Comparison of ENCODE assay signal across 11 mouse cellular contexts in the genomic region with DNA sequence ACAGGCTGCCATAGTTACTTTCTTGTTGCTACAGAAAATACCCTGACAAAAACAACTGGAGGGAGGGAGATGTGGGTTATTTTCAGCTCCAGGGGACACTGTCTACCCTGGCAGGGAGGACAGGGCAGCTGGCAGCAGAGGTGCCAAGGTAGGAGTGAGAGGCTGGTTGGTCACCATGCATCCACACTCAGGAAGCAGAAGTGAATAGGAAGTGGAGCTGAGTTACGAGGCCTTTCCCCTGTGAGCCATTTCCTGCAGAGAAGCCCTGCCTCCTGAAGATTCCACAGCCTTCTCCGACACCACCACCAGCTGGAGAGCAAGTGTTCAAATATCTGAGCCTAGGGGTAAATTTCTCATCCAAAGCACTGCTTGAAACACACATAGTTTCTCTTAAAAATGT.
DNase-seq lines count a peak whose midpoint lies in the region; ATAC-seq and TF ChIP-seq lines count a peak whose summit lies in the region.
"Had no signal": no experiment of that assay in that cellular context is flagged by ENCODE, and none has a peak within 500 bp of the region (broad histone marks: within the 10 kb centered on the region; RNA-seq: fewer than 3 reads in every experiment).

No protein-coding gene starts in this region.

- H3K4me3 ChIP-seq in liver, adult 2 months (ENCODE audit: insufficient read depth, low read depth, low read length): no peak overlapping the region
- no peak overlapping the region for H3K4me3 ChIP-seq in liver, embryonic 12.5 days
- no peak overlapping the region for H3K4me3 ChIP-seq in kidney, embryonic 14.5 days (ENCODE audit: low read length)
- H3K4me3 ChIP-seq in megakaryocyte, embryonic 14.5 days (replicated peaks): peak overlapping the region; percentile 76
- H3K4me3 ChIP-seq in thymus, adult 2 months (ENCODE audit: control insufficient read depth, insufficient read depth, low read length): no peak overlapping the region
- H3K4me3 ChIP-seq: liver, embryonic 15.5 days had no signal

- no peaks in the 10 kb centered on the region for H3K9me3 ChIP-seq in liver, embryonic 12.5 days (replicated peaks)
- no peaks in the 10 kb centered on the region; the same call in 1 of the 2 replicates for H3K9me3 ChIP-seq in kidney, embryonic 14.5 days (ENCODE audit: control insufficient read depth, low read length)
- peaks cover 8% of the 10 kb centered on the region; the same call in 1 of the 2 replicates for H3K9me3 ChIP-seq in megakaryocyte, embryonic 14.5 days
- H3K9me3 ChIP-seq: liver, embryonic 15.5 days had no signal

- no peaks in the 10 kb centered on the region for H3K36me3 ChIP-seq in liver, adult 2 months (ENCODE audit: control insufficient read depth, insufficient read depth, low read length)
- no peaks in the 10 kb centered on the region for H3K36me3 ChIP-seq in liver, embryonic 12.5 days
- no peaks in the 10 kb centered on the region for H3K36me3 ChIP-seq in kidney, embryonic 14.5 days (ENCODE audit: control insufficient read depth, insufficient read depth, low read length)
- no peaks in the 10 kb centered on the region for H3K36me3 ChIP-seq in megakaryocyte, embryonic 14.5 days (replicated peaks; ENCODE audit: low read length)
- H3K36me3 ChIP-seq in thymus, adult 2 months (ENCODE audit: control insufficient read depth, insufficient read depth, low read length): no peaks in the 10 kb centered on the region
- H3K36me3 ChIP-seq: liver, embryonic 15.5 days had no signal

- no peak for DNase-seq in liver, adult 2 months (ENCODE audit: extremely low read depth, low read depth, low spot score)
- DNase-seq in heart, adult 9 months (ENCODE audit: low spot score in 2 of 2): peak; percentile 44 to 46
- no peak for DNase-seq in frontal cortex, adult 2 months (ENCODE audit: extremely low spot score in 1 of 2, low spot score in 1 of 2)
- DNase-seq in thymus, adult 2 months: no peak
- no peak for DNase-seq in thymus, adult 18-20 months
- DNase-seq: forebrain, postnatal 0 days; thymus, postnatal 14 days had no signal

- TF ChIP-seq CTCF in liver, adult 2 months (IDR thresholded peaks at IDR 0.05; ENCODE audit: low read depth, low read length): no peak
- no peak for TF ChIP-seq CTCF in thymus, adult 2 months (IDR thresholded peaks at IDR 0.05; ENCODE audit: borderline replicate concordance, control insufficient read depth, extremely low read depth, insufficient read depth, low read length, poor library complexity)

- no peak overlapping the region for H3K9ac ChIP-seq in liver, adult 2 months (ENCODE audit: low read depth, low read length)
- H3K9ac ChIP-seq in liver, embryonic 12.5 days: no peak overlapping the region
- H3K9ac ChIP-seq in kidney, embryonic 14.5 days (ENCODE audit: low read depth, low read length): no peak overlapping the region
- H3K9ac ChIP-seq: forebrain, postnatal 0 days; liver, embryonic 15.5 days had no signal

- H3K4me1 ChIP-seq in liver, adult 2 months (ENCODE audit: control insufficient read depth, insufficient read depth, low read length): 0 out of 2 replicates have a peak, but pooled peaks cover 3% of the 10 kb centered on the region
- 0 out of 2 replicates have a peak, but pooled peaks cover 4% of the 10 kb centered on the region for H3K4me1 ChIP-seq in liver, embryonic 12.5 days
- H3K4me1 ChIP-seq in kidney, embryonic 14.5 days (ENCODE audit: control insufficient read depth, insufficient read depth, low read length): 0 out of 2 replicates have a peak, but pooled peaks cover 2% of the 10 kb centered on the region
- H3K4me1 ChIP-seq in megakaryocyte, embryonic 14.5 days: peaks cover 20% of the 10 kb centered on the region
- H3K4me1 ChIP-seq in thymus, adult 2 months (replicated peaks; ENCODE audit: control insufficient read depth, insufficient read depth, low read length): peaks cover 3% of the 10 kb centered on the region
- H3K4me1 ChIP-seq: liver, embryonic 15.5 days had no signal

- H3K27ac ChIP-seq in liver, adult 2 months (replicated peaks; ENCODE audit: insufficient read depth, low read depth, low read length): peak overlapping the region; percentile 13; the same call in 1 of the 2 replicates
- H3K27ac ChIP-seq in liver, embryonic 12.5 days: no peak overlapping the region
- peak overlapping the region; percentile 19; the same call in 1 of the 2 replicates for H3K27ac ChIP-seq in kidney, embryonic 14.5 days (ENCODE audit: low read depth, low read length)
- H3K27ac ChIP-seq in thymus, adult 2 months (ENCODE audit: control insufficient read depth, insufficient read depth, low read length): no peak overlapping the region
- H3K27ac ChIP-seq: liver, embryonic 15.5 days had no signal

- no peak for TF ChIP-seq POLR2A in liver, adult 2 months (IDR thresholded peaks at IDR 0.05; ENCODE audit: extremely low read depth, insufficient read depth, low read length)
- no peak for TF ChIP-seq POLR2A in thymus, adult 2 months (IDR thresholded peaks at IDR 0.05; ENCODE audit: control insufficient read depth, extremely low read depth, insufficient read depth, low read length, poor library complexity)

- 61% methylated on average over 2 of the region's 2 CpGs for WGBS in liver, adult 2 months
- 41% methylated on average over 2 of the region's 2 CpGs for WGBS in liver, embryonic 12.5 days (ENCODE audit: insufficient replicate concordance)
- 51% methylated on average over 2 of the region's 2 CpGs for WGBS in kidney, embryonic 14.5 days
- 72% methylated on average over 2 of the region's 2 CpGs for WGBS in thymus, adult 2 months

- H3K79me2 ChIP-seq in liver, adult 2 months (ENCODE audit: control insufficient read depth, insufficient read depth, low read length): no peaks in the 10 kb centered on the region

- ATAC-seq in liver, embryonic 12.5 days: no peak
- no peak for ATAC-seq in kidney, embryonic 14.5 days (ENCODE audit: low FRiP score, low TSS enrichment)
- ATAC-seq: forebrain, postnatal 0 days had no signal

- no peaks in the 10 kb centered on the region for H3K27me3 ChIP-seq in liver, adult 2 months (ENCODE audit: control insufficient read depth, insufficient read depth, low read length)
- H3K27me3 ChIP-seq in liver, embryonic 12.5 days (replicated peaks): no peaks in the 10 kb centered on the region
- H3K27me3 ChIP-seq in kidney, embryonic 14.5 days (ENCODE audit: control insufficient read depth, insufficient read depth, low read length): no peaks in the 10 kb centered on the region
- H3K27me3 ChIP-seq in megakaryocyte, embryonic 14.5 days (replicated peaks): no peaks in the 10 kb centered on the region
- no peaks in the 10 kb centered on the region for H3K27me3 ChIP-seq in thymus, adult 2 months (ENCODE audit: control insufficient read depth, insufficient read depth, low read length)
- H3K27me3 ChIP-seq: liver, embryonic 15.5 days had no signal

- H3K4me2 ChIP-seq in liver, embryonic 12.5 days: no peak overlapping the region
- H3K4me2 ChIP-seq in kidney, embryonic 14.5 days (replicated peaks; ENCODE audit: low read depth, low read length): no peak overlapping the region
- H3K4me2 ChIP-seq: liver, embryonic 15.5 days had no signal

Comparison
In these comparisons a context has a peak if more than half of its experiments do, and no peak if none do; other contexts are left out.
1. H3K27ac ChIP-seq: peak in liver, adult 2 months (single experiment) and kidney, embryonic 14.5 days (single experiment); none in liver, embryonic 12.5 days (single experiment) and thymus, adult 2 months (single experiment).
2. DNase-seq: peak in heart, adult 9 months (2 of 2); none in liver, adult 2 months (single experiment), frontal cortex, adult 2 months (0 of 2), thymus, adult 2 months (single experiment) and thymus, adult 18-20 months (0 of 2).